Mouse (Mus musculus): ENCODE data around the gene Zfp106.
"Not testable (repeated sequence)": the region's sequence is repeated elsewhere in the genome, so short reads cannot be mapped to it uniquely, and the experiment has no call there.

Zfp106 gene

DNA sequence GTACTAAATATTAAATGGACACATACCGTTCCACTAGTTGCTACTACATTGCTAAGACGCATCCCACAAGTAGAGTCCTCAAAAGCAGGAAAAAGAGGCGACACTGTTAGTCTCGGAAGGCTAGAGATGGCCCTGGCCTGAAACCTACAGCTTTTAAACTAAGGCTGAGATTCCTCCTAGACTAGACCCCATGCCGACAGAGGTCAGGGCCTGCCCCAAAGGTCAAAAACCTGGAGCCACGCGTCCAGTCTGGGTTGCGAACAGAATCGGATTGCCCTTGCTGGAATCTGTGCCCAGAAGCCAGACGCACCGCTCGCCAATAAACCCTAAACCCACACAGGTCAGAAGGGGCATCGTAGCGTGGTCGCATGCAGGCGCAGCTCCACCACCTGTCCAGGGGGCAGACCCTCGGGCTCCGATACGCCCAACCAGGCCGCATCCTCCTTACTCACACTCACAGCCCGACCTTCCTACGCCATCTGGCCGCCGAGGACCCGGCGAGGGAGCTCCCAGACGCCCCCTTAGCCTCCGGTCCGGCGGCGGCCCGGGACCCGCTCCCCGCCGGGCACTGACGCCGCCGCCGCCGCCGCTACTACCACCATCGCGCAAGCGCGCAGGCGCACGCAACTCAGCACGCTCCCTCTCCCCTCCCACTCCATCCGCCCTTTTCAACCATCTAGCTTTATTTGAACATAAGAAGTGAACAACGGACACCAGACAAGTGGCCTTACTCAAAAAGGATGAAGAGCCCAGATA is at the start of gene Zfp106:
TSS of gene Zfp106 (minus strand) at position 609 of the 756 bp plus-strand sequence.
- DNase-seq: peak; percentile 85

DNA sequence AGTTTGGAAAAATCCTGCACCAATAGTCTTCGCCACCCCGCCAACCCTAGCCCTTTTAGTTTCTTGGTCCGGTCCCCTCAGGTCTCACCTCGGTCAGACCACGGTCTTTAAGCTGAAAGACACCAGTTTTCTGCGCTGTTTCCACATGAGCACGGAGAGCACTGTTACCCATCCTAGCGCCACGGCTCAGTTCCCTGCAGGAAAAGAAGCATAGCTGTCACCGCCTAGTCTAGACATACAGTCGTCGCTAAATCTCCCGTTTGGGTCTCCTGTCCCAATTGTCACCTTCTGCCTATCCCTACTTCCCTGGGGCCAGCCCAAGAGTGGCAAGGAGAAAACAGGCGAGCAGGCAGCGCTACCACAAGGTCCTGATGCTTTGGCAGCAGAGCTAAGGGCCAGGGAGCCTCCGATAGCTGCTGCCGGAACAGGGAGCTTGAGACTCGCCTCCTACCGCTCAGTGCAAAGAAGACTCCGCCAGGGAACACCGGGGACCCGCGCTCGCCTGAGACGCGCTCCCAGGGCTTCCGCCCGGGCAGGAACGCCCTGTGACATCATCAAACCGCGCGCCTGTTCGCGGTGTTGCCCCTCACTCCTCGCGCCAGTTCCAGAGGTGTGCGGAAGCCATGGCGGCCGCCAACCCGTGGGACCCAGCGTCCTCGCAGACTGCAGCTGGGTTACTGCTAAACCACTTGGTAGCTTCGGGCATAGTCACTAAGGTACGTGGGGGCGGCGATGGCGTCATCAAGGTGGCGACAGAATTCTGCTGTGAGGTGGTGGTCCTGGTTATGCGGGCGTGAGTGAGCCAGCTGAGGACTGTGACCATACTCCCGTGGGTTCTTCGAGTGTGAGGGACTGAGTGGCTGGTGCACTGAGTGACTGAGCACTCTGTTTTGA is 45.4 kb upstream of the Zfp106 start, which contains the start of the genes Haus2 and Lrrc57:
TSS of gene Haus2 (plus strand) at position 554 of the 894 bp plus-strand sequence.
TSS of gene Lrrc57 (minus strand) at position 691 of the 894 bp plus-strand sequence.
- peak; percentile 94 for DNase-seq

DNA sequence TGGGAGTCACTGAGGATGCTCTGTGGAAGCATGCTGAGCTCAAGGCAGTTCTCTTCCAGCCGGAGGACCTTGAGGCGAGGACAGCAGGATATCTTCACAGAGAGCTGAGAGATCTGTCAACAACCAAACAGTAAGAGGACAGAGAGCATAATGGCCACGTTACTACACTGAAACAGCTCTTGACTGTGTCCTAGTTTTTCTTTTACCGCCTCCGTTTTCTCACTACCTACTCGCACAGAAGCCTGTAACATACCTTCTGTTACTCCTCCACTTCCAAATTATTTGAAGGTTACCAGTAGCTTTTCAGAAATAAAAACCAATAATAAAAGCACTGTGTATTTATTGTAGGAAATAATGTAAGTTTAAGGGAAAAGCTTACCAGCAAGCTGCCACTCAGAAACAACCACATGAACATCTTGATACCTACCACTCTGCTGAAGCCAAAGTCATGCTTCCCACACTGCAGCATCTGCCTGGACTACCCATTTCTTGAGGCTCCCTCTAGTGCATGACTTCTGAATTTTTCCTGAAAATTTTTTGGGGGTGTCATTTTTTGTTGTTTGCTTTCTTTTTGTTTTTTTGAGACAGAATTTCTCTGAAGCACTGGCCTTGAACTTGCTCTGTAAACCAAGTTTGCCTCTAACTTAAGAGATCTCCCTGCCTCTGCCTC is 42.5 kb upstream of the Zfp106 start:
- no peak for DNase-seq

DNA sequence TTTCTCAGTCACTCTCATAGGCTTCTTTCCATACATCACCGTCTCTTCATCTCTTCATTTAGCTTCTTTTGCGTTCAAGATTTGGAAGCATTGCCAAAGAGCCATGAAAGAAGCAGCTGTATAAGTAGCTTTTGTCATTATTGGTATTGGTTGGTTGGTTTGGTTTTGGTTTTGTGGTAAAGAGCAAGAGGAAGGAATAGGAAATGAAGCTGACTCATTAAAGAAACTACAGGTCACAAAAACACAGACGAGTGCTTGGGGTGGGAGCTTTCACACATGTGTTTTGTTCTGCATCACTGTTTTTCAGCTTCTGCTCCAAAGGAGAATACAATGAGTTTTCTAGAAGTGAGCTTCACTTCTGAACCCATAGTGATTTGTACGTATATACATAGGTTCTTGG is 35.9 kb upstream of the Zfp106 start:
- DNase-seq: no peak

DNA sequence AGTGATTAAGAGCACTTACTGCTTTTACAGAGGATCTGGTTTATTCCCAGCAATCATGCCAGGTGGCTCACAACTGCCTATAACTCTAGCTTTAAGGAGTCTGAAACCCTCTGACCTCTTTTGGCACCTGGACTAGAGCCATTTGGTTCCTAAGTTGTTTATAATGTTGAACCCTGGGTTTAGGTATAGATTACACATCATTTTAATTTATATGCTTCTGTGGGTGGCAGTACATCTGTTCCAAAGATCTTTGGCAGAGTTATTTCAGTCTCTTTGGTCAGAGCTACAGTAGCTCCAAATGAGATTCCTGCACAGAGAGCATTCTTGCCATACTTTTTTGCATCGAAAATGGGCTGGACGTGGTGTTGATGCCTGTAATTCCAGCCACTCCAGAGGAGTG is 34.1 kb upstream of the Zfp106 start:
- DNase-seq: no peak

DNA sequence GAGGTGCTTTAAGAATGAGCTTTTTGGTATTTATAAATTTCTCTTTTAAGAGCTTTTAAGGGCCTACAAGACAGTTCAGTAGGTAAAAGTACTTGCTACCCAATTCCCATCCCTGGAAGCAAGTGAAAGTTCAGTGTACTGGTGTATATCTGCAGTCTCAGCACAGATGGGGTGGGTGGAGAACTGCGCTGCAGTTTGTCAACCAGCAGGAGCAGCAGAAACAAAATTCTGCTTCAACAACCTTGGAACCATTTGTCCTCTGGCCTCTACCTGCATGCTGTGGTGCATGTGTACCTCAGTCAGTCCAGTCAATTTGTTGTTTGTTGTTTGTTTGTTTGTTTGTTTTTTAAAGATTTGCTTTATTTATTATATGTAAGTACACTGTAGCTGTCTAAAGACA is 28.6 kb upstream of the Zfp106 start:
- DNase-seq: no peak

DNA sequence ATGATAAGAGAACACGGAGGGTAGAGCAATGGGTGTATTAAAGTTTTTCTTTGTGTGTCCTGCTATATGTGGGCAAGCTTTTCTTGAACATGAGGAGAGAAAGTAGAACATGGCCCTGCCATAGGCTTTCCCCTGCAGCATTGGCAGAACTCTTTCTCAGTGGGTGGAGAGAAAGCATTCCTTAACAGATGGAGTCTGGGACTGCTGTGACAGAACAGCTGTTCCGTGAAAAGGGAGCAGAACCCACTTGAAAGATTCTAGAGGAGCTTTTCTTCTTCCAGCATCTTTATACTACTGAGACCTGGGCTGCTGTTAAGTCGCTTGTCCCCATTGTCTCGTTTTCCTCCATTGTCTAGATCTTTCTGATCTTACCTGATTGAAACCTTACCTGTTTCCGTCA is 26.1 kb upstream of the Zfp106 start:
- DNase-seq: peak; percentile 12

DNA sequence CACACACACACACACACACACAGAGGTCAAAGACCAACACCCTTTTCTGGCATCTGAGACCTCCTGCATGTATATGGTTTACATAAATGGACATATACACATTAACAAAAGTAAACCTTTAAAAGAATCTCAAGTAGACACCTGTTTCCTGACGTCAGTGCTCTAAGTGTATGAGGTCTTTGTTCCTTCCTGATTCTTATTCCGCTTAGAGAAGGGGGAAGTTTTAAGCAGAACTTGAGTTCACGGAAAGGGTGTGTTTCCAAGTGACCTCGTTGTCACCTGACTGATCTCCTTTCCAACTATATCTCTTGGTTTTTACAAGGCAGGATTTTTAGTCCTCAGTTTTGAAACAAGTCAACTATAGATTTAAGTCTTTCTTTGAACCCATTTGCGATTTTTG is 14.6 kb upstream of the Zfp106 start:
- no peak for DNase-seq

DNA sequence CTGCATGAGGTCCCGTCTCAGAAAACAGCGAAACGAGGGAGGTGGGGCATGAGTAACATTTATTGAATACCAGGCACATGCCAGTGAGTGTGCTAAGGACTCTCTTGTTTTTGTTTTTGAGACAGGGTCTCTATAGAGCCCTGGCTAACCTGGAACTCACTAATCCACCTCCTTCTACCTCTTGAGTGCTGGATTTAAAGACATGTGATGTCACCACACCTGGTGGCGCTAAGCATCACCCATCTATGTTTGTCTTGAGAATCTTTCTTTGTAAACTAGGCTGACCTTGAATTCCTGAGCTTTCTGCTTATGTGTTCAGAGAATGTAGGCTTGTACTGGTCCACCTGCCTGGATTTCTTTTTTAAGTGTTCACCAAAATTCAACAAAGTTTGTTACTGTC is 14.2 kb upstream of the Zfp106 start:
- no peak for DNase-seq

DNA sequence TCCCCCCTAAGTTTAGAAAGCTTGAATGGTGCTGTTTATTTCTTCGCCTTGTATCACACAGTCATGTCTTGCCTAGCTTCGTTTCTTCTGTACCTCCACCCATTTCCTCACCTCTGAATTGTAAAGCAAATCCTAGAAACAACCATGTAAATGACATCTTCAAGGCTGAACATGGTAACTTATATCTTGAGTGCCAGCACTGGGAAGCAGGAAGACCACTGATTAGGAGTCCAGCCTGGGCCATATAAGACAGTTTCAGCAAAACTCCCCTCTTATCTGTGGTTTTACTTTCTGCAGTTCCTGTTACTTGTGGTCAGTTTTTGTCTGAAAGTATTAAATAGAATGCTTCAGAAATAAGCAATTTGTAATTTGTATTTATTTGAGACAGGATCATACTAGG is 12.3 kb upstream of the Zfp106 start:
- DNase-seq: no peak

DNA sequence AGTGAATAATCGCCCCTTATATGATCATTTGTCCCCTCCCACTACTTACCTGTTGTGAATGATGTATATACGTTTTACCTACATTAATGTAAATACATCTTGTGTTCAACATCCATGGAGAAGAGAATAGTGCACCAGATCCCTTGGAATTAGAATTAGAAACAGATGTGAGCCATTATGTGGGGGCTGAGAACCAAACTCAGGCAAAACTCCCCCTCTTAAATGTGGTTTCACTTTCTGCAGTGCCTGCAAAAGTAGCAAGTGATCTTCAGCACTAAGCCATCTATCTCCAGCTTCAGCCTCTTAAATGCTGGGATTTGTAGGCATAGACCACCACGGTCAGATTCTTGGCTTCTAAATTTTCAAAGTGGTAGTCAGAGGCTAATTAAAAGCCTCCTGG is 11.5 kb upstream of the Zfp106 start:
- no peak for DNase-seq

DNA sequence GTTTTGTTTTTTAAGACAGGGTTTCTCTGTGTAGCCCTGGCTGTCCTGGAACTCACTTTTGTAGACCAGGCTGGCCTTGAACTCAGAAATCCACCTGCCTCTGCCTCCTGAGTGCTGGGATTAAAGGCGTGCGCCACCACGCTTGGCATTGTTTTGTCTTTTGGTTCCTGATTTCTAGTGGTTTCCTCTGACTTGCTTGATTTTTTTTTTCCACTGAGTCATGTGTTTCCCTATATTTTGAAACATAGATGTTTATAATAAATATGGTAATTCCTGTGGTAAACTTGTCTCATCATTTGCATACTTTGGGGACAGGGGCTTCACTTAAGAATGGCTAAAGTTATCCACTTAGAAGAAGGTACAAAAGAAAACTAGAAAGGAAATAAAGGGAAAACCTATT is 8.5 kb upstream of the Zfp106 start:
- DNase-seq: not testable (repeated sequence)

DNA sequence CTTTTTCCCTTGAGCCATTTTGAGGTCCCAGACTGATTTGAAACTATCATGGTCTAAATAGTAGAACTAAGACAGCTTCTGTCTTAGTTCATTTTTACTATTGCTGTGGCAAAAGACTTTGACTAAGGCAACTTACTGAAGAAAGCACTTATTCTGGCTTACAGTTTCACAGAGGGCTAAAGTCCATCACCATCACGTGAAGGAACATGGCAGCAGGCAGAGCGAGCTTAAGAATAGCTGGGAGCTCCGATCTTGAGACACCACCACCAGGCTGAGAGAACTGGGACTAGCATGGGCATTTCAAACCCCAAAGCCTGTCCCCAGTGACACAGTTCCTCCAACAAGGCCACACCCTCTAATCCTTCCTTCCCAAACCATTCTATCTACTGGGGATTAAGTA is 7.4 kb upstream of the Zfp106 start:
- DNase-seq: no peak

DNA sequence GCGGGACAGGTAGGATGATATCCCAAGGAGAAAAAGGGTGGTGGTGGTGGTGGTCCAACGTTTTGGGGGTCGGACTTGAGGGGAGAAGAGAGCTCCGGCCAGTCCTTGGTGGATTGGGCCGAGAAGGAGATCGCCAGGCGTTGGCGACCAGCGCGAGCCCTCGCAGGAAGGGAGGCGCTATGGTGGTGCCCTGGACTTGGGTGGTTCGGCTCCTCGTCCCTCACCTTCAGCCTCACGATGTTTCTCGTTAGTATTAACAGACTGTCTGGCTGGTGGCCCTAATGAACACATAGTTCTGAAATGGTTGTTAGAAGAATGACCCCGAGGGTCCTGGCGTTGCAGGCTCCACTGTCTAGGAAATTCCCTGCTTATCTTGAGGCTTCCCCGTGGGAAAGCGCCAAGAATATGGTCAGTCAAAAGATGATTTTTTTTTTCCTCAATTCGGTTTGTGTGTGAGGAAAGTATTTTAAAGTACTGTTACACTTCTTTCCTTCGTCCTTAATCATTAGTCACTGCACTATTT is 4.2 kb upstream of the Zfp106 start:
- no peak for DNase-seq

DNA sequence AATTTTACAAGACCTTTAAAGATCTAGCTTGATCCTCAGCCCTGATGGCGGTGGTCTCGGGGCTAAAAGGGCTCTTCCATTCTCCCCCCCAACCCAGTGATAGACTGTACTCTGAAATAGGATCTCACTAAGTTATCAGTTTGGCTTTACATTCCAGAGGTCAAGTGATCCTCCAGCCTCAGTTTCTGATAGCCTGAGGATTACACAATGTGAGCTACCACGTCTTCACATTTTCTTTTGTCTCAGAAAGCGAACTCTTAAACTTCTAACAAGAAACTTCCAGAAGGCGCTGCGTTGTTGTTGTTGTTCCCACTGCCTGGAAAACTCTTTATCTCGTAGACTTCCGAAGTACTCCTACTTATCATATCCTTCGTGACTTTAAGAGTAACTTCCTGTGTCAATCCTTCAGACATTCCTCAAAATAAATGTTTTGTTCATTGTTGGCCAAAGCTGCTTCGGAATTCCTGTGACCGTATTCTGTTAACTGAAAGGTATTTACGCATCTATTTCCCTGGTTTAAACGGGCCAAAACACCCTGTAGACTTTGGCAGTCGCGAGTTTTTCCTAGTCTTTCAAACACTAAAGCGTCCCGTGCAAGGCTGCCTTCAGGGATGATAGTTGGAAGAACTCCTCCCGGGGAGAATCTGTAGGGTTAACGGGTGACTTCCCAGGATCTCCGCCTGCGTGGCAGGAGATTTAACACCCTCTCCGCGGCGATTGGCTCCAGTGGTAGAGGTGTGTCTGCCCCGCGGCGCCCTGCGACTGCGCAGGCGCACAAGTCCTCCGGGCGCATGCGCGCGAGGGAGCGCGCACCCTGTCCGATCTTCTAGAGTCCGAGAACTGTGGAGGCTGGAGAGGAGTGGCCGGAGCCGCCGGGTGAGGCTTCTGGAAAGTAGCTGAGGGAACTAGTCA is 3.5 kb upstream of the Zfp106 start, which contains the start of gene Snap23:
TSS of gene Snap23 (plus strand) at position 786 of the 912 bp plus-strand sequence.
- DNase-seq: peak; percentile 90

DNA sequence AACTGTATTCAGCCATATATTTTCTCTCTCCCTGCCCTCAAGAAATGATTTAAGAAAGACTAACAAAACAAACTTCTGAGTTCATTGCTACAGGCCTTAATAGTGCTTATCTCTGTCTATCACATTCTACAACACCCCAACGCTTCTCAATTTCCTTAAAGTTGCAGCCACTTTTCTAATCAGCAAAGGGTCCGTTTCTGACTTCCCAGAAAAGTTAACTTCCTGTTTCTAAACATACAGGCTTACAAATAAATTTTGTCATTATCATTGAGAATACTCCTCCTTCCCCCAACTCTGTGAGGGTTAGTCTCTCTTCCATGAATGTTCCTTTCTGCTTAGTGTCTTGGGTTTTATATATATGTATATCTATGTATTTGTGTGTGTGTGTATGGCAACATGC is 1.7 kb upstream of the Zfp106 start:
- no peak for DNase-seq

DNA sequence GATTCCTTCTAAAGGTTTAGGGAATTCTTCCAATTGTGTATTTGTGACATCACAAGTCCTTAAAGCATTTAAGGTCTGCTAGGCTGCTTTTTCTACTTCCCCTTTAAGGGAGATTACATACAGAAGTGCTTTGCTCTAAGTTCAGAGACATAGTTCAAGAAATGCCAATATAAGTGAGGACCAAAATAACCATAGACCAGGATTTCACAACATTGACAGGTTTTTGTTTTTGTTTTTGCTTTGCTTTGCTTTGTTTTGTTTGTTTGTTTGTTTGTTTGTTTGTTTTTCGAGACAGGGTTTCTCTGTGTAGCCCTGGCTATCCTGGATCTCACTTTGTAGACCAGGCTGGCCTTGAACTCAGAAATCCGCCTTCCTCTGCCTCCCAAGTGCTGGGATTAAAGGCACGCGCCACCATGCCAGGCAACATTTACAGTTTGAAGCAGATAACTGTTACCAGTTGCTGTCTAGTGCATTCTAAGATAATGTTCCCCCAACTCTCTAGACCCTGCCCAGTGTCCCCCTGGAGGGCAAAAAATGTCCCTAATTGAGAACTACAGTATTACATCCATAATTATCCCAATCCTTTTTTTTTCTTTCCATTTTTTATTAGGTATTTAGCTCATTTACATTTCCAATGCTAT is 1.0 kb upstream of the Zfp106 start:
- not testable (repeated sequence) for DNase-seq

DNA sequence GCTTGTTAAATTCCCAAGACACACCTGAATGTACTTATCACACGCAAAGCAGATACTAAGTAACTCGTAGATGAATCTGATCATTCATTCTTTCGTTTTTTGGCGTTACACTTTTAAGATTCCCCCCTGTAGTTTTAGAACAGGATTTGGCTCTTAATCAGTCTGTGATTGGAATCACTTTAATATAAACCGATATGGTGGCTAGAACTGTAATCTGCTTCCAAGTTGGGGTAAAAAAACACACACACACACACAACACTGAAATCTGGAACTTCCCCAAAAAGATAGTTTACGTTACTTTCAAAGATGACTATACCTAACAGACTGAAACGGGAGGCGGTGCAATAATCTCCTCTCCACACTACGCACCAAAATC is 796 bp downstream of the Zfp106 start:
- DNase-seq: no peak

DNA sequence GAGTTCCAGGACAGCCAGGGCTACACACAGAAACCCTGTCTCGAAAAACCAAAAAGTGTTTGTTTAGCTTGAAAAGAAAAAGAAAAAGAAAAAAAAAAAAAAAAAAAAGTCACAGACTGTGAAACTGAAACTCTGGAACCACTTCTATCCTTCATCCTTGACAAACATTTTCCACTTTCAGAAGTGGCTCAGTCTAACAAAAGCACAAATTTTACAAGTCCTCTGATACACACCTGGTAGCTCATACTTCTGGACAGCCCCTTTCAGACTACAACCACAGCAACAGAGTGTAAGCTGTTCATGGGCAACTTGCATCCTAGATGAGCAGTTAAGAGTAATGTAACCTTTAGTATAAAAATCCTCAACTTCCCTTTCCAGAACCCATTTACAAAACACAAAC is 2.1 kb downstream of the Zfp106 start:
- no peak for DNase-seq

DNA sequence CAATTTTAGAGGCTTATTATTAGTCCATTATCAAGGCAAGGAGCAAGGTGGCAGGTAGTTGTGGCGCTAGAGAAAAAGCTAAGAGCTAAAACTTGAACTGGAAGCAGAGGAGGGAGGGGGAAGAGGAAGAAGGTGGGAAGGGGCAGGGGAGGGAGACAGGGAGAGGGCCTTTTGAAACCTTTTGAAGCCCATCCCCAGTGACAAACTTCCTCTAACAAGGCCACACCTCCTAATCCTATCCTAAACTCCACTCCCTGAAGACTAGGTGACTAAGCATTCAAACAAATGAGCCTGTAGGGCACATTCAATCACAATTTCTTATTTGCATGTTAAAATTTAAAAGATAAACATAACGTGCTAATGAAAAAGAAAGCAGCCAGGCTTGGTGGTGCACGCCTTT is 4.8 kb downstream of the Zfp106 start:
- no peak for DNase-seq

DNA sequence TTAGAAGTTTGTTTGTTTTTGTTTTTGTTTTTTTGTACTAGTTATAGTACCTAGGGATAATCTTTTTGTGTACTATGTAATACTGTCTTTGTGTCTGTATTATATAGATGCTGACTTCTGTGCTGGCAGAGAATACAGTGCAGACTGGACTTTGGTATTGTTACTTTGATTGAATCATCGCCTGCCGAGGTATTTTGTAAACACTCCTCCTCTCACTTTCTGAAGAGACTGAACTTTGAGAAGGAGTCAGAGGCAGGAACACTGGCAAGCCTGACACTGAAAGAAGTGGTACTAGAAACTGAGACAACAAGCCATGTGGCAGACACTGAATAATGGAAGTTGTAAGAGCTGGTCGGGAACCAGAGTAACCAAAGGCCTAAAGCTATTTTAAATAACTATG is 6.8 kb downstream of the Zfp106 start:
- no peak for DNase-seq

DNA sequence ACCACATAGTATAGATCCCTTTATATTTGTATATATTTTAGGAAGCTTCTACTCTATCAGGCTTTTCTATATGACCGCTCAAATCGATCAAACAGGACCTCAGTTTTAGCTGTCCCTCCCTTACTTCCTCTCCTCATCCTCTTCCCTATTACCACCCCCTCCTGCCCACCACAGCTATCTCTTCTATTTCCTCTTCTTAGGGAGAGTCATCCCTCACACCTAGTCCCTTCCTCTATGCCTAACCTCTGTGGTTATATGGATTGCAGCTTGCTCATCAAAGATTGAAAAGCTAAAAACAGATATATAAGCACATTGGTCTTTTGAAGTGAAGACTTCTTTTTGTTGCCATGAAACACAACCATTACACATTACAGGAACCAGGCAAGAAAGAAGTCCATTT is 18.9 kb downstream of the Zfp106 start:
- no peak for DNase-seq
